ENCODE assay signal across 8 mouse cellular contexts in the genomic region with DNA sequence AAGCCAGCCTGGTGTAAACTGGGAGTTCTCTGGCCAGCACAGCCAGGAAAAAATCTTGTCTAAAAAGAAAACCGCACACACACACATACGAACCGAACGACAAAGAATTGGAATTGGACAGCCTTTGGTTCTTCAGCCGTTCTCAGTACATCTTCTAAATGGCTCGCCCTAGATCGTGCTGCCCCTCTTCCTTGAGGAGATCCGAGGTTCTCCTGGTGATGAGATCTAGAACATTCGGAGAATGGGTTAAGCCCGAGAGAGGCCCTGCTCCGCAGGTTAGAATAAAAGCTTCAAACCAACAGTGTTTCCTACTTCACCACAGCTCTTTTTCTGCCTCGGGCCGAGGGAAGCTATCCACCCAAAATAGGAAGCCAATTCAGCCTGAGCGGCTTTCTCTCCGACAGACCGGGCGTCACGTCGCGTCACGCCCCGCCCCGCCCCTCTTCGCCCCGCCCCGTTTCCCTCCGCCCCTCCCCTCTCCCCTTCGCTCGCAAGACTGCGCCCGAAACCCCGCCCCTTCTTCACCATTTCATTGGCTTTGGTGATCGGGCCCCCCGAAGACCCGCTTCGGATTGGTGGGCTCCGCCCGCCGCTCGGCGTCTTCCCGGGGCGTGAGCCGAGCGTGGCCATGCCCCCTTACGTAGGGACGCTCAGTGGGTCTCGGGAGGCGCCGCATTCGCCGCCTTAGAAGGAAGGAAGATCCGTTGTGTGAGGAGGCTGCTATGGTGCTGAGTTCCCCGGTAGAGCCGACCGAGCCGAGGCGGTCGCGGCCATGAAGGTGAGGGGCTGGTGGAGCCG. TPM values are rescaled to one million over a fixed set of nuclear protein-coding genes. Genes with fewer than 3 reads are reported as not detected.
DNase-seq lines count a peak whose midpoint lies in the region; ATAC-seq lines count a peak whose summit lies in the region.

A gene (plus strand): TSS at position 528 of the 798 bp plus-strand sequence.

- no peaks in the 10 kb centered on the region for H3K9me3 ChIP-seq in intestine, embryonic 14.5 days (ENCODE audit: control insufficient read depth, low read length)

- under 1% methylated on average over 59 of the region's 61 CpGs for WGBS in intestine, embryonic 14.5 days

- no peaks in the 10 kb centered on the region for H3K36me3 ChIP-seq in intestine, embryonic 14.5 days (ENCODE audit: control insufficient read depth, insufficient read depth, low read length)

- peaks cover 12% of the 10 kb centered on the region; the same call in 1 of the 2 replicates for H3K4me1 ChIP-seq in intestine, embryonic 14.5 days (replicated peaks; ENCODE audit: control insufficient read depth, insufficient read depth, low read length)

- peak; percentile 91 to 92 for DNase-seq in adrenal gland, adult 18-20 months (ENCODE audit: low spot score in 2 of 2)
- peak; percentile 100 for DNase-seq in embryo, embryonic 11 days
- DNase-seq in gastrocnemius, postnatal 25 days: peak; percentile 99
- DNase-seq in intestine, embryonic 14.5 days (ENCODE audit: low spot score): peak; percentile 98
- DNase-seq in left cerebral cortex, postnatal 14 days (ENCODE audit: low spot score in 2 of 2): peak; percentile 97 to 99
- peak; percentile 98 for DNase-seq in mesoderm, embryonic 11.5 days (ENCODE audit: low read depth, low spot score)
- peak; percentile 97 for DNase-seq in right cerebral cortex, postnatal 36 days (ENCODE audit: low spot score in 2 of 2)
- DNase-seq in yolk sac, embryonic 10.5 days (ENCODE audit: low spot score): peak; percentile 99

- intact Hi-C loops in left cerebral cortex, postnatal 14 days (cut with DNase I): loop anchor here (5.0 kb wide), 1 partner anchor 32 kb away; no protein-coding TSS in a partner anchor

- H3K27me3 ChIP-seq in intestine, embryonic 14.5 days (replicated peaks; ENCODE audit: control insufficient read depth, insufficient read depth, low read length): no peaks in the 10 kb centered on the region

- ATAC-seq in intestine, embryonic 14.5 days (replicated peaks; ENCODE audit: low FRiP score, low TSS enrichment, low read depth): peak; percentile 100

- peak within 1 kb of the TSS; percentile 92 for H3K4me2 ChIP-seq in intestine, embryonic 14.5 days (ENCODE audit: low read length)

- H3K9ac ChIP-seq in intestine, embryonic 14.5 days (ENCODE audit: low read length): peak within 1 kb of the TSS; percentile 94

- H3K27ac ChIP-seq in intestine, embryonic 14.5 days (ENCODE audit: low read depth): peak within 1 kb of the TSS; percentile 89

- H3K4me3 ChIP-seq in intestine, embryonic 14.5 days (ENCODE audit: low read depth, low read length): peak within 1 kb of the TSS; percentile 92

RNA-seq across cellular contexts. Expression of the gene that starts here (rescaled TPM):
- 10 to 100 TPM; 15.9 to 26.0 TPM for total RNA-seq in adrenal gland, adult 18-20 months (2021)
- total RNA-seq in gastrocnemius, postnatal 25 days (2021): 10 to 100 TPM; 16.9 to 18.7 TPM
- 31.8 and 38.2 TPM in 2 replicates for polyA plus RNA-seq in intestine, embryonic 14.5 days (2014; fragmentation: Nextera tagmentation; extraction: Ambion mirVana)
- total RNA-seq in left cerebral cortex, postnatal 14 days (2021): 10 to 100 TPM; 44.6 to 53.8 TPM

Comparison
In these comparisons a context has a peak if more than half of its experiments do, and no peak if none do; other contexts are left out.
1. Peak in every context shown above with its lines: DNase-seq, ATAC-seq, H3K4me3 ChIP-seq and H3K27ac ChIP-seq.